Mouse (Mus musculus): ENCODE measurements around the gene Iqsec1. TPM values are rescaled to one million over a fixed set of nuclear protein-coding genes. Genes with fewer than 3 reads are reported as not detected.
A peak's percentile ranks its signal among the peaks of the same experiment; 100 is the strongest.

Iqsec1 gene
- total and polyA plus RNA-seq, 3 experiments, result 17.0 to 90.4 (median 83.5) TPM

DNA sequence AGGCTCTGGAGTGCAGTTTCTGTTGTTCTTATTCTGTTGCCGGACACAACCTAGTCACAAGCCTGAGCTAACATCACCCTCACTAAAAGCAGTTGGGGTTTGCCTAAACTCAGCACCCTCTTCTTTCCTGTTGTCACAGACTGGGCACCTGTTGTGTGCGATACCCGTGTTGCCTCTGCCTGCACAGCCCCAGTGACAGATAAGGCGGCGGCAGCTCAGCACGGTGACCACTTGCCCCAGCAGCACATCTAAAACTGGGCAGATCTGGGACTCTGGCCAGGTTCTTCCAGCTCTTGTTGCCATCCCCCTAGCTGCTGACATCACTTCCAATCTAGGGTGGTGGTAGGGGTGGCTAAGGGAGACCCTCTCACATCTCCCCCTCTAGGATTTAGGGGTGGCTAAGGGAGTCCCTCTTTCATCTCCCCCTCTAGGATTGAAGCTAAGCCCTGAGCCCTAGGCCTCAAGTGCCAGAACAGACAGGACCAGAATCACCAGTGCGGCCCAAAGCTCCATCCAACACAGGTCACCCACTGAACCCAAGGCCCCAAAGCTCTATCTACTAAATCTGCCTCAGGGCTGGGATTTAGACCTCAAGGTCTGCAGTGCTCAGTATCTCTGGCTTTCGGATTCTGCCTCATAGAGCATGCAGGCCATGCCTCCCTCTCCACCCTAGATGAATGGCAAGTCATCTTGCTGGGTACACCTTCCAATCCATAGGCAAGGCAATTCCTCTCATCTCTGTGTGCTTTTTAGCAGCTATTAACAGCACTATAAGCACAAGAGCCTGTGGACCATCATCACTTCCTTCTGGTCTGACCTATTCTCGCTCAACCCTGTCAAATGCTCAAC is 278.3 kb downstream of the Iqsec1 start:
- no peak overlapping the region for H3K9ac ChIP-seq (ENCODE audit: insufficient read depth, low read depth)
- TF ChIP-seq POLR2A (IDR thresholded peaks at IDR 0.05; ENCODE audit: low read depth, low read length) (no peak), ZMIZ1 (IDR thresholded peaks at IDR 0.05; ENCODE audit: low read depth, low read length) (no peak)
- DNase-seq (ENCODE audit: extremely low read depth), result no peak
- H3K4me1 ChIP-seq (ENCODE audit: control insufficient read depth in 1 of 2, insufficient read depth in 2 of 2), result peaks cover 0 to 91% of the 10 kb centered on the region in 2 experiments; a peak in 2 of 4 replicates
- no peaks in the 10 kb centered on the region for H3K9me3 ChIP-seq (replicated peaks; ENCODE audit: low read length)
- no peaks in the 10 kb centered on the region for H3K27me3 ChIP-seq (replicated peaks)
- no peak overlapping the region for H3K4me3 ChIP-seq (replicated peaks in 1 of 3; ENCODE audit: low read depth in 2 of 3, low read length in 2 of 3, poor library complexity in 1 of 3)
- H3K36me3 ChIP-seq (replicated peaks in 1 of 2; ENCODE audit: control insufficient read depth in 1 of 2, insufficient read depth in 1 of 2, low read length in 1 of 2), result peaks cover 30 to 96% of the 10 kb centered on the region in 2 experiments
- dilution Hi-C loops (cut with MboI; ENCODE audit: extremely low pct_ligation_motif_present, extremely low pct_unique_long_range_greater_than_20kb, low sequenced_read_pairs), result no loop called here
- in situ Hi-C loops (cut with MboI; ENCODE audit: low pct_ligation_motif_present, low pct_unique_long_range_greater_than_20kb, low sequenced_read_pairs), result no loop called here
- H3K79me2 ChIP-seq (replicated peaks; ENCODE audit: control insufficient read depth, extremely low read depth, insufficient read depth, poor library complexity, severe bottlenecking), result peaks cover 47% of the 10 kb centered on the region
- no peak overlapping the region for H3K4me2 ChIP-seq (ENCODE audit: insufficient read depth, low read depth, poor library complexity, severe bottlenecking)
- H3K27ac ChIP-seq (ENCODE audit: insufficient read depth, low read depth), result no peak overlapping the region

DNA sequence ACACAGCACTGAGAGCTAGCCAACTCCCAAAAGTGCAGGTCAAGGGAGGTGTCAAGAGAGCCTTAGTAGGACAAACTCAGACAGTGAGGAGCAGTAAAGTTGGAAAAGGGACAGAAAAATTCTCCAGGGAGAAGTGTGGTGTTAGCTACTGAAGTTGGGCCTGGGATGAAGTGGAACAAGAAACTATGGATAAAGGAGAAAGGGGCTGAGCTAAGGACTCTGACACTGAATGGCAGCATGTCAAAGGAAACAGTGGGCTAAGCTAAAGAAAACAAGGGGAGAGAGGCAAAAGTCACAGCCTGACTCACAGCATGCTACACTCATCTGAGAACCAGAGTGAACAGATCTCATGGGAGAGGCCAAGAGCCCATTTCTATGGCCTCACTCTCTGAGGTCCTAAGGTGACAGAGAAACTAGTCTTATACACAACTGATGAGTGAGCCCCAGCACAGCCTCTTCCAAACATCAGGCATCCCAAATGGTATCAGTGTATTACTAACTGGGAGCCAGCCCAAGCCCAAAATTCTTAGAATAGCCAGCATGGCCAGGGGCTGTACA is 280.3 kb downstream of the Iqsec1 start:
- H3K4me1 ChIP-seq (ENCODE audit: control insufficient read depth in 1 of 2, insufficient read depth in 2 of 2), result peaks cover 4 to 93% of the 10 kb centered on the region in 2 experiments
- H3K79me2 ChIP-seq (replicated peaks; ENCODE audit: control insufficient read depth, extremely low read depth, insufficient read depth, poor library complexity, severe bottlenecking), result peaks cover 57% of the 10 kb centered on the region
- H3K4me2 ChIP-seq (ENCODE audit: insufficient read depth, low read depth, poor library complexity, severe bottlenecking), result no peak overlapping the region
- no peaks in the 10 kb centered on the region for H3K27me3 ChIP-seq (replicated peaks)
- in situ Hi-C loops (cut with MboI; ENCODE audit: low pct_ligation_motif_present, low pct_unique_long_range_greater_than_20kb, low sequenced_read_pairs), result no loop called here
- no peak overlapping the region for H3K27ac ChIP-seq (ENCODE audit: insufficient read depth, low read depth)
- TF ChIP-seq NELFE (IDR thresholded peaks at IDR 0.05; ENCODE audit: low read depth, low read length) (no peak), RCOR1 (conservative IDR thresholded peaks at IDR 0.05; ENCODE audit: low read depth, low read length) (no peak)
- H3K9me3 ChIP-seq (replicated peaks; ENCODE audit: low read length), result no peaks in the 10 kb centered on the region
- dilution Hi-C loops (cut with MboI; ENCODE audit: extremely low pct_ligation_motif_present, extremely low pct_unique_long_range_greater_than_20kb, low sequenced_read_pairs), result no loop called here
- no peak overlapping the region for H3K9ac ChIP-seq (ENCODE audit: insufficient read depth, low read depth)
- peaks cover 20 to 97% of the 10 kb centered on the region in 2 experiments for H3K36me3 ChIP-seq (replicated peaks in 1 of 2; ENCODE audit: control insufficient read depth in 1 of 2, insufficient read depth in 1 of 2, low read length in 1 of 2)
- no peak overlapping the region for H3K4me3 ChIP-seq (replicated peaks in 1 of 3; ENCODE audit: low read depth in 2 of 3, low read length in 2 of 3, poor library complexity in 1 of 3)
- no peak for DNase-seq (ENCODE audit: extremely low read depth)

DNA sequence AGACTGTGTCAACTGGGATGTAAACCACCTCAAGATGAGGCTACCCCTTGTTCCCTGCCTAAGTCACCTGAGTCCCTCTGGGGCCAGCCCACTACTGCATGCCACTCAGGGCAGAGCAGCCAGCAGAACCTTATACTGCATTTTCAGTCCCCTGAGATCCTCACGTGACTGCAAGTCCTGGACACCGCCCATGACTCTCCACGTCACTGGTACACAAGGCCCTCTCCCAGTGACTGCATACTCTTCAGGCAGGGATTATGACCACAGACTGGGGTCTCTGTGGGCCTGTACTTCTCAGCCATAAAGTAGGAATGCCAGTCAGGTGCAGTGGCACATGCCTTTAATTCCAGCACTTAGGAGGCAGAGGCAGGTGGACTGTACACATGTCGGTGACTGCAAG is 281.3 kb downstream of the Iqsec1 start:
- in situ Hi-C loops (cut with MboI; ENCODE audit: low pct_ligation_motif_present, low pct_unique_long_range_greater_than_20kb, low sequenced_read_pairs), result no loop called here

More for the DNA sequence above, 281.3 kb downstream of the Iqsec1 start:
- Histone ChIP-seq H3K9me3 (replicated peaks; ENCODE audit: low read length) (no peaks in the 10 kb centered on the region), H3K4me1 (ENCODE audit: control insufficient read depth in 1 of 2, insufficient read depth in 2 of 2) (peaks cover 4 to 93% of the 10 kb centered on the region in 2 experiments), H3K4me3 (replicated peaks in 1 of 3; ENCODE audit: low read depth in 2 of 3, low read length in 2 of 3, poor library complexity in 1 of 3) (no peak overlapping the region), H3K27ac (ENCODE audit: insufficient read depth, low read depth) (no peak overlapping the region), H3K79me2 (replicated peaks; ENCODE audit: control insufficient read depth, extremely low read depth, insufficient read depth, poor library complexity, severe bottlenecking) (peaks cover 55% of the 10 kb centered on the region), H3K27me3 (replicated peaks) (no peaks in the 10 kb centered on the region), H3K4me2 (ENCODE audit: insufficient read depth, low read depth, poor library complexity, severe bottlenecking) (no peak overlapping the region), H3K9ac (ENCODE audit: insufficient read depth, low read depth) (no peak overlapping the region), H3K36me3 (replicated peaks in 1 of 2; ENCODE audit: control insufficient read depth in 1 of 2, insufficient read depth in 1 of 2, low read length in 1 of 2) (peaks cover 14 to 97% of the 10 kb centered on the region in 2 experiments)
- no peak for DNase-seq (ENCODE audit: extremely low read depth)
- dilution Hi-C loops (cut with MboI; ENCODE audit: extremely low pct_ligation_motif_present, extremely low pct_unique_long_range_greater_than_20kb, low sequenced_read_pairs), result no loop called here
- TF ChIP-seq BHLHE40 (IDR thresholded peaks at IDR 0.05; ENCODE audit: low read depth, low read length), result peak; percentile 44; the same call in 1 of the 2 replicates
- TF ChIP-seq MAZ (IDR thresholded peaks at IDR 0.05; ENCODE audit: low read depth, low read length), result no peak
- TF ChIP-seq EP300 (IDR thresholded peaks at IDR 0.05; ENCODE audit: low read length), result no peak
- no peak for TF ChIP-seq ETS1 (conservative IDR thresholded peaks at IDR 0.05; ENCODE audit: low read depth, low read length)
- no peak for TF ChIP-seq RAD21 (IDR thresholded peaks at IDR 0.05; ENCODE audit: low read depth, low read length)
- TF ChIP-seq MAFK (IDR thresholded peaks at IDR 0.05; ENCODE audit: insufficient replicate concordance, low read length), result no peak
- no peak for TF ChIP-seq KAT2A (IDR thresholded peaks at IDR 0.05; ENCODE audit: insufficient replicate concordance, low read length)
